Mouse (Mus musculus) midbrain, postnatal 0 days (tissue): ENCODE results near the gene Nxn. TPM values are rescaled to one million over a fixed set of nuclear protein-coding genes. Genes with fewer than 3 reads are reported as not detected.

Experiments used
- ATAC-seq: fragments of 200-750 bp; cut with Nextera tagmentation; 2 replicates; pipeline ENCODE4 v1.8.0; 2017; ENCODE audit warnings: moderate number of reproducible peaks, mild to moderate bottlenecking, moderate TSS enrichment, moderate library complexity; ENCODE audit not compliant: low FRiP score
- DNase-seq: peaks from one replicate; pipeline ENCODE4 v3.0.0-alpha.2; 2015; ENCODE audit warnings: low spot score
- H3K27ac ChIP-seq: fragments of 300-500 bp; sonication (generic); 2 replicates; pipeline ENCODE4 v1.5.1; 2014; ENCODE audit warnings: low read depth, mild to moderate bottlenecking, low read length, mixed read lengths
- H3K27me3 ChIP-seq: fragments of 300-500 bp; sonication (generic); 2 replicates; pipeline ENCODE4 v1.6.1; 2014; ENCODE audit warnings: low read length, control low read depth, mixed read lengths; ENCODE audit not compliant: insufficient read depth
- H3K36me3 ChIP-seq: fragments of 300-500 bp; sonication (generic); 2 replicates; pipeline ENCODE4 v1.6.1; 2014; ENCODE audit warnings: low read length, control low read depth, mixed read lengths; ENCODE audit not compliant: insufficient read depth
- H3K4me1 ChIP-seq: fragments of 300-500 bp; sonication (generic); 2 replicates; pipeline ENCODE4 v1.6.1; 2014; ENCODE audit warnings: mild to moderate bottlenecking, control low read depth, antibody characterized with exemption, low read length, mixed read lengths; ENCODE audit not compliant: insufficient read depth
- H3K4me2 ChIP-seq: fragments of 300-500 bp; sonication (generic); 2 replicates; pipeline ENCODE4 v1.6.1; 2014; ENCODE audit warnings: low read depth, mild to moderate bottlenecking, low read length, mixed read lengths; ENCODE audit not compliant: poor library complexity, severe bottlenecking
- H3K4me3 ChIP-seq: fragments of 300-500 bp; sonication (generic); 2 replicates; pipeline ENCODE4 v1.5.1; 2014; ENCODE audit warnings: low read depth, mild to moderate bottlenecking, low read length, moderate library complexity
- H3K9ac ChIP-seq: fragments of 300-500 bp; sonication (generic); replicated peaks from 2 replicates; pipeline ENCODE4 v1.6.1; 2014; ENCODE audit warnings: mild to moderate bottlenecking, low read length, moderate library complexity, mixed read lengths; ENCODE audit not compliant: poor library complexity, severe bottlenecking
- H3K9me3 ChIP-seq: fragments of 300-500 bp; sonication (generic); 2 replicates; pipeline ENCODE4 v1.6.1; 2016; ENCODE audit warnings: low read length, control low read depth
- CTCF ChIP-seq: IDR thresholded peaks from 2 replicates; pipeline ENCODE4 v1.5.1; 2016; ENCODE audit warnings: antibody characterized with exemption, mild to moderate bottlenecking
- WGBS: fragments of 180-500 bp; shearing (Covaris S2); extraction: QIAGEN DNeasy Blood & Tissue Kit; methylation state at CpG from one replicate; pipeline ENCODE4 v1.1.7; 2014; 5-methylcytosine and 5-hydroxymethylcytosine counted together
- polyA plus RNA-seq: library from polyadenylated mRNA; unstranded; fragments of >200 nt; fragmentation: Nextera tagmentation; extraction: Ambion mirVana; gene quantifications from 2 replicates; pipeline ENCODE4 v1.2.1, GENCODE M21; 2015
- total RNA-seq: library from RNA; depleted of rRNA; stranded (reverse); fragments of >200 nt; gene quantifications from 2 replicates; pipeline ENCODE4 v1.2.3, GENCODE M21; 2014

Nxn gene
- total and polyA plus RNA-seq, 2 experiments from 2014 or later: 15.2 to 32.2 TPM

- Histone ChIP-seq H3K4me2 (no peak overlapping the region), H3K4me1 (peaks cover 12% of the 10 kb centered on the region; the same call in 1 of the 2 replicates), H3K36me3 (no peaks in the 10 kb centered on the region), H3K27me3 (no peaks in the 10 kb centered on the region), H3K27ac (0 out of 2 replicates have a peak overlapping the region, but pooled peaks have one; percentile 18), H3K9ac (no peak overlapping the region), H3K9me3 (no peaks in the 10 kb centered on the region), H3K4me3 (no peak overlapping the region)
- DNase-seq: no peak
- TF ChIP-seq CTCF: no peak
- WGBS: 75% methylated on average over 5 of the region's 5 CpGs
- ATAC-seq: no peak
Observed at GRCm38 (mm10) chr11:76364038-76364437, 34.9 kb downstream of the Nxn start.

- peaks cover 12% of the 10 kb centered on the region; the same call in 1 of the 2 replicates for H3K4me1 ChIP-seq
- H3K27me3 ChIP-seq: no peaks in the 10 kb centered on the region
- no peak for TF ChIP-seq CTCF
- H3K27ac ChIP-seq: 0 out of 2 replicates have a peak overlapping the region, but pooled peaks have one; percentile 18
- no peak overlapping the region for H3K4me2 ChIP-seq
- H3K36me3 ChIP-seq: no peaks in the 10 kb centered on the region
- no peak overlapping the region for H3K9ac ChIP-seq
- no peak overlapping the region for H3K4me3 ChIP-seq
- ATAC-seq: no peak
- no peaks in the 10 kb centered on the region for H3K9me3 ChIP-seq
- WGBS: 12% methylated on average over 9 of the region's 9 CpGs
- peak; percentile 51 for DNase-seq
Observed at GRCm38 (mm10) chr11:76363636-76364035, 35.3 kb downstream of the Nxn start.

- no peaks in the 10 kb centered on the region for H3K9me3 ChIP-seq
- TF ChIP-seq CTCF: no peak
- ATAC-seq: no peak
- H3K27ac ChIP-seq: no peak overlapping the region
- H3K36me3 ChIP-seq: no peaks in the 10 kb centered on the region
- WGBS: 7% methylated on average over 6 of the region's 6 CpGs
- DNase-seq: no peak
- no peak overlapping the region for H3K9ac ChIP-seq
- H3K4me2 ChIP-seq: 0 out of 2 replicates have a peak overlapping the region, but pooled peaks have one; percentile 2
- H3K27me3 ChIP-seq: no peaks in the 10 kb centered on the region
- peaks cover 12% of the 10 kb centered on the region; the same call in 1 of the 2 replicates for H3K4me1 ChIP-seq
- H3K4me3 ChIP-seq: no peak overlapping the region
Observed at GRCm38 (mm10) chr11:76363178-76363577, 35.8 kb downstream of the Nxn start.

GRCm38 (mm10) chr11:76361422-76361821, 37.5 kb downstream of the Nxn start:
- no peak overlapping the region for H3K4me2 ChIP-seq
- WGBS: 84% methylated on average over 4 of the region's 4 CpGs
- no peak for DNase-seq

GRCm38 (mm10) chr11:76360255-76360654, 38.7 kb downstream of the Nxn start:
- Histone ChIP-seq H3K9ac (no peak overlapping the region), H3K9me3 (no peaks in the 10 kb centered on the region), H3K4me2 (no peak overlapping the region), H3K27ac (no peak overlapping the region), H3K36me3 (no peaks in the 10 kb centered on the region), H3K4me3 (no peak overlapping the region), H3K4me1 (peaks cover 12% of the 10 kb centered on the region; the same call in 1 of the 2 replicates), H3K27me3 (no peaks in the 10 kb centered on the region)
- 69% methylated on average over 6 of the region's 6 CpGs for WGBS
- no peak for DNase-seq
- TF ChIP-seq CTCF: no peak
- ATAC-seq: no peak

More at GRCm38 (mm10) chr11:76361422-76361821, 37.5 kb downstream of the Nxn start:
- Histone ChIP-seq H3K36me3 (no peaks in the 10 kb centered on the region), H3K9ac (no peak overlapping the region), H3K27ac (no peak overlapping the region), H3K4me3 (no peak overlapping the region), H3K27me3 (no peaks in the 10 kb centered on the region), H3K4me1 (peaks cover 12% of the 10 kb centered on the region; the same call in 1 of the 2 replicates), H3K9me3 (no peaks in the 10 kb centered on the region)
- TF ChIP-seq CTCF: no peak
- ATAC-seq: no peak

GRCm38 (mm10) chr11:76358628-76359320, 40.2 kb downstream of the Nxn start:
- Histone ChIP-seq H3K4me2 (no peak overlapping the region), H3K27ac (no peak overlapping the region), H3K36me3 (no peaks in the 10 kb centered on the region), H3K27me3 (no peaks in the 10 kb centered on the region), H3K4me1 (peaks cover 10% of the 10 kb centered on the region; the same call in 1 of the 2 replicates), H3K4me3 (no peak overlapping the region), H3K9ac (no peak overlapping the region), H3K9me3 (no peaks in the 10 kb centered on the region)
- DNase-seq: no peak
- WGBS: 27% methylated on average over 14 of the region's 14 CpGs
- ATAC-seq: no peak
- TF ChIP-seq CTCF: no peak
